Mouse (Mus musculus) splenic B cell, adult 2 months (primary cell): ENCODE data around the gene Jmjd1c.

Experiments used
- DNase-seq: peaks from one replicate; pipeline ENCODE4 v3.0.0-alpha.2; 2011; ENCODE audit warnings: low read depth, low spot score
- H3K27me3 ChIP-seq: 2 replicates; pipeline ENCODE4 v1.6.1; 2012; ENCODE audit warnings: mild to moderate bottlenecking, low read length, moderate library complexity, mixed read lengths; ENCODE audit not compliant: control insufficient read depth, poor library complexity, insufficient read depth, severe bottlenecking
- H3K36me3 ChIP-seq: 2 replicates; pipeline ENCODE4 v1.6.1; 2012; ENCODE audit warnings: mild to moderate bottlenecking, low read length, moderate library complexity, mixed read lengths; ENCODE audit not compliant: control insufficient read depth, poor library complexity, insufficient read depth, severe bottlenecking

The Jmjd1c gene

DNA sequence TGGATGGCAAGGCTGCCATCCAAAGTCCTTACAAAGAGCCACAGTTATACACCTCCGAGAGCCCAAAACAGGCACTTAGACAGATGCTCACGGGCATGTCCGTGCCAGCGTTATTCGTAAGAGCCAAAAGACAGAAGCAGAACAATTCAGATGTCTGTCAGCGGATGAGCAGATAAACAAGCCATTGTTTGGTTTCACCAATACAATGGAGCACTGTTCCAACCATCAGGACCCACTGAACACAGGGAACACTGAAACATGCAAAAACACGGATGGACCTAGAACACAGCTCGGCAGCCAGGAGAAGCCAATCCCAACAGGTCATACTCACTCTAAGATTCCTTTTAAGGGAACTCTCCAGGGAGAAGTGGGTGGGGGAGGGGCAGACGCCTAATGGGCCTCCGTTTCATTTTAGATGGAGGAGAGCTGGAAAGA is 34.5 kb upstream of the Jmjd1c start:
- H3K36me3 ChIP-seq, result no peaks in the 10 kb centered on the region
- H3K27me3 ChIP-seq, result no peaks in the 10 kb centered on the region; the same call in 1 of the 2 replicates
- DNase-seq, result no peak

DNA sequence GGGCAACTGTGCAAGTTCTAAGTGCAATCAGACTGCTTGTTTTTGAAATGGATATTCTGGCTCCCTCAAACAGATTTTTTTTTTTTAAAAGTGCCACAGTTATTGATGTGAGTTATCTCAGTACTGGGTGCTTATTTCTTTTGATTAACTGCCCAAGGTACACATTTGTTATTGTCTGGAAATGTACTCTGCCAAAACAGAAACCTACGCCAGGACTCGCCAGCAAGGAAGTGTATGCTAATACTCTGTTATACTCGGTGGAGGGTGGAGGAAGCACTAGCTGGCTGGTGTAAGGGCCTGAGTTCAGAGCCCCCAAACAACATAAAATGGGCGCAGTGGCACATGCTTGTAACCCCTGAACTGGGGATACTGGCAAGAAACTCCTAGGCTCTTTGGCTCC is 34.1 kb upstream of the Jmjd1c start:
- Histone ChIP-seq H3K27me3 (no peaks in the 10 kb centered on the region; the same call in 1 of the 2 replicates), H3K36me3 (no peaks in the 10 kb centered on the region)
- DNase-seq, result no peak

DNA sequence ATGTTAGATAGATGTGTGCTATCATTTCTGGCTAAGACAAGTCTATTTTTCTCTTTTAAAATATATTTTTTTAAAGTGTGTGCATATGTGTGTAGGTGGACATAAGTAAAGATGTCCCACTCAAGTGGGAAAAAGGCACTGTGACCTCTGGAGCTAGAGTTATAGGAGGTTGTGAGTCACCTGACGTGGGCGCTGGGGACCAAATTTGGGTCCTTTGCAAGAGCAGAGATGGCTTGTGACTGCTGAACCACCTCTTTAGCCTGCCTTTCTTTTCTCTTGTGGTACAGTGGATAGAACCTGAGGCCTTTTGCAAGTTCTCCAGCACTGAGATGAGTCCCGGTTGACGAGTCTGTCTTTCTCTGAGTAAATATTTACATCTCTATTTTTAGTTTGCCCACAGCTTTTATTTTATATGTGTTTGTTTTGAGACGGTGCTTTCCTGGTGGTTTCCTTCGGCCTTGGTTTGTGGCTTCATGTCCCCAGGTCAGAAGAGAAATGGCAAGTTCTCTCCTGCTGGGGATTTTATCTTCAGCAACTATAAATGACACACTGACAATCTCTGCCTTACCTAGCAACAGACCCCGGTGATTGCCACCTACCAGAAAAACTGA is 30.5 kb upstream of the Jmjd1c start:
- DNase-seq, result peak; percentile 63
- Histone ChIP-seq H3K36me3 (no peaks in the 10 kb centered on the region), H3K27me3 (no peaks in the 10 kb centered on the region; the same call in 1 of the 2 replicates)

DNA sequence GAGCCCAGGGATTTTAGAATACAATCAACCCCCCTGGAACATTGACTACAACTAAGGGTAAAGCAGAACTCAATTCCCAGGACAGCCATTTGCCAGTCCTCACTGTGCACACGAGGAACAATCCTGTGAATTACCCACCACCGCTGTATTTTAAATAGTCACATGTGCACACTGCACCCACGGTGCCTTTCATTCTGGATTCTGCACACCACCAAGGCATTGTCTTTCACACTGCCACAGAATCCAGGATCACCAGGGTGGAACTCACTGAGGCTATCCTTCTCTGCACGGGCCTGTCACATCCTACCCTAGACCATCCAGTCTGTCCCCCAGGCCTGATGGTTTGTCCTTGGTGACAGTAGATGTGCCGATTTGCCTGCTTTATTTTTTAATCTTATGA is 30.0 kb upstream of the Jmjd1c start:
- no peaks in the 10 kb centered on the region for H3K36me3 ChIP-seq
- no peaks in the 10 kb centered on the region; the same call in 1 of the 2 replicates for H3K27me3 ChIP-seq
- no peak for DNase-seq

DNA sequence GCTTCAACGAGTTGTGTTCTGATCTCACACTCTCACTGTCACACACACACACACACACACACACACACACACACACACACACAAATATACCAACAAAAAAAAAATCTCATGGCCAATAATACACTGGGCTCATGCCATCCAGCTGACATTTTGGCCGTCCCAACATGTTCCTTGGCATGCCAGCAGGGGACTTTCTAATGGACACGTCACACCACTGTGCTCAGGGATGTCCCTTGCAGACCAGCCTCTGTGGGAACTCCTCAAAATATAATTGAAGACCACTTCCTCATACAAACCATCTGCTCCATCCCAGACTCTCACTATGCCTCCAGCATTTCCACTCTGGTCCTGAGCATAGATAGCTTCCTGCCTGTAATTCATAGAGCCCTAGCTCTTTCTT is 29.5 kb upstream of the Jmjd1c start:
- Histone ChIP-seq H3K36me3 (no peaks in the 10 kb centered on the region), H3K27me3 (no peaks in the 10 kb centered on the region; the same call in 1 of the 2 replicates)
- peak; percentile 28 for DNase-seq

DNA sequence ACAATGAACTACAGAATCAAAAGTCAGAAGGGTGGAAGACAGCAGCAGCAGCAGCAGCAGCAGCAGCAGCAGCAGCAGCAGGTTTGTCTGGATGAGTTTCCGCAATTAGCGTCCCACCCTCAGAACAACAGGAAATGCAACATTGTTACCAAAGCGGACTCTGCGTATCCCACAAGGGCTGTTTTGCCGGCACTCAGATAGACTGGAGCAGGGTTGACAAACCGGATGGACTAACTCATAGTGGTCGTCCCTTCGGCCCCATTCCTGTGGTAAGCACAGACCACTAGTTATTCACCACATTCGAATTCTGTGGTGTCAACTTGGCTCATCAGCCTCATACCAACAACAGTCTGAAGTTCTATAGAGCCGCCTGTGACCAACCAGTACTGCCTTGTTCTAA is 26.9 kb upstream of the Jmjd1c start:
- DNase-seq, result peak; percentile 37
- Histone ChIP-seq H3K27me3 (no peaks in the 10 kb centered on the region), H3K36me3 (no peaks in the 10 kb centered on the region)

DNA sequence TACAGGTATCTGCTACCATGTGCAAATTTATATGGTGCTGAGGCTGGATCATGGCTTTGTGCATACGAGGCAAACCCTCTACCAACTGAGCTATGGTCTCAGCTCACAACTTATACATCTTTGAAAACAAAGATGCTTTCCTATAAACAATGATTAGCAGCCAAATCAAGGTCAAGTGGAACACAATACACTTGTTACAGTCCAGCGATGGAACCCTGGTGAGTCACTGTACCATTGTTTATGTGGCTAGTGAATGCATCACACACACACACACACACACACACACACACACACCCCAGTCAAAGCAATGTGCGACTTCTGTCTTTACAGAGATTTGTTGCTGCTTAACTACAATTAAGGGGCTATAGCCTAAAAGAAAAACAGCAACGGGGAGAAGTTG is 24.5 kb upstream of the Jmjd1c start:
- Histone ChIP-seq H3K27me3 (no peaks in the 10 kb centered on the region), H3K36me3 (no peaks in the 10 kb centered on the region)
- peak; percentile 19 for DNase-seq

DNA sequence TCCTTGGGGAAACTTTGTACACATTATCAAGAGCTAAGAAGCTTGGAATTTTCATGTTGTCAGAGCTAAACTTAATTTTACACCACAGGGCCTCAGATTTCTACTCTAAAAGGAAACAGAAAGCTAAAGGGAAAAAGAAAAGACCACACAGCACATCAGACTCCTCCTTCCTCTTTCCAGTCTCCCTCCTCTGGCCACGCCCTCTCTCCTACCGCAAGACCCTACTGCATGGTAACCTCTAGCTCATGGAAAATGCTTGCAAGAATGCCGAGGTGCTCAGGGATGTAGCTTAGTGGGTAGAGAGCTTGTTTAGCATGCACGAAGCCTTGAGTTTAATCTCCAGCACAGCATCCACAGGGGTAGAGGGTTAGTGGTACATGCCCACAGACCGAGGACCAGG is 24.0 kb upstream of the Jmjd1c start:
- H3K36me3 ChIP-seq, result no peaks in the 10 kb centered on the region
- peak; percentile 75 for DNase-seq
- H3K27me3 ChIP-seq, result no peaks in the 10 kb centered on the region

DNA sequence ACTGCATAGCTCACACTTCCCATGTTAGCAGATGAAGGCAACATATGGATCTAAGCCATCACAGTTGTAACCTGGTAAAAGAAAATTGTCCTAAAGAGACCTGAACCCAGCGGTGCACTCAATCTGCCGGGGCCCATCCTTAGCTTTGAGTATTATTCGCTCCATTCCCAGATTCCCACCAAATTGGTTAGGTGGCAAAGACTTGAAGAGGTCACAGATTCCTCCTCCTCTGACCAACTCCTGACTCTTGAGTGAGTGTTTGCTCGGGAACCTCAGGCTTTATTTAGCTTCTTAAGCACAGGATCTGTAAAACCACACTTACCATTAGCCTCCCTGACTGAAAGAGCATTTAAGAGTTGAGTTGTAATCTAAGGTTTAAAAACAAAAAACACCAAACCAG is 23.3 kb upstream of the Jmjd1c start:
- H3K36me3 ChIP-seq, result no peaks in the 10 kb centered on the region
- H3K27me3 ChIP-seq, result no peaks in the 10 kb centered on the region
- DNase-seq, result no peak

DNA sequence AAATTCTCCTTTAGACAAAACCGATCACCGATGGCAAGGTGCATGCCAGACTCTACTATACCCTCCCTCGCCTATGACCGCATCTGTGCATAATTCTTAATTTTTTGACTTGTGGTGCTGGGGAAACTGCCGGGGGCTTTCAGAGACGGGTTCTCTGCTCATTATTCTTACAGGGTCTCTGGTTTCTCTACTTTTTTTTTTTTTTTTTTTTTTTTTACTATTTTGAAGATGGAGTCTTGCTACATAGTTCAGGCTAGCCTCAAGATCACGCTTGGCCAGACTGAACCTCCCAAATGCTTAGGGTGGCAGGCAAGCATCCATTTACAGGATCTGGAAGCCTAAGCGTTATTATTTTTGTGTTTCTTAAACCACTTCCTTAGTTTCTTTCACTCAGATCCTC is 22.3 kb upstream of the Jmjd1c start:
- DNase-seq, result no peak
- Histone ChIP-seq H3K36me3 (no peaks in the 10 kb centered on the region), H3K27me3 (no peaks in the 10 kb centered on the region)

DNA sequence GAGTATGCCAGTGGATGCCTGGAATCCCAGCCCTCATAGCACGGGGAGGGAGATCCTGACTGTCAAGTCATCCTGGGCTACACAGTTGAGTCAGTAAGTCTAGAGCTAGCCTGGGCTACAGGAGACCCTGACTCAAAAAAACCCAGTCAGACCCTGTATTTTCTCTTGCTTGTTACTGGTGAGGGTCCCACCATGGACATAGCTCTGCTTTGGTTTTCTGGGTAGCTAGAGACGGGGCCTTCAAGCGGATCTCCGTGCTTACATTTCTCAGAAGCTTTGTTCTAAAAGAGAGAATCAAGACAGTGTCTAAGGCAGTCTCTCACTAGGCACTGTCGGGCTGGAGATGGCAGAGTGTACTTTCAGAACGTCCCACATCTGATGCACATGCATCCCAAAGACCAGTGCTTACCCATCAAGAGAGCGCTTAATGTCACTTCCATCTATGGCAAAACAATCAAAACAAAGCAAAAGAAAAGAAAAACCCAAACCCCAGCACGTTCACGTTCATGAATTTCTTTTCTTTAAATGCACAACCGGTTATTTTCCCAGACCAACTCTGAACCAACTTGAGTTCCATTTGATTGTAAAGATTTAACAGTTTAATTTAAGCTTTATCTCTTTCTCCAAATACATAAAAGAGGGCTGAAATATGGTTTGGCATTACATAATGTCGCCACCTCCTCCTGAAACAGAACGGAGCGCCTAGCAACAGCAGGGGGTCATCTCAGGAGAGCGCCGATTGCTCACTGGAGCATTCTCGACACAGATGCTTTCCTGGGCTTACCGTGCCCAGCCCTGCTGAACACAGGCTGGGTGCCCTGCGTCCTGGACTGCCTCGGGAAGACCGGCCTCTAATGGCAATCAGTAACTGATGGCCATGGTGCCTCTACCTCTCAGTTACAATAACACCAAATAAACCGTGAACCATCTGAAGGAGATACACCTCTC is 19.7 kb upstream of the Jmjd1c start:
- no peaks in the 10 kb centered on the region for H3K27me3 ChIP-seq
- DNase-seq, result no peak
- H3K36me3 ChIP-seq, result no peaks in the 10 kb centered on the region

DNA sequence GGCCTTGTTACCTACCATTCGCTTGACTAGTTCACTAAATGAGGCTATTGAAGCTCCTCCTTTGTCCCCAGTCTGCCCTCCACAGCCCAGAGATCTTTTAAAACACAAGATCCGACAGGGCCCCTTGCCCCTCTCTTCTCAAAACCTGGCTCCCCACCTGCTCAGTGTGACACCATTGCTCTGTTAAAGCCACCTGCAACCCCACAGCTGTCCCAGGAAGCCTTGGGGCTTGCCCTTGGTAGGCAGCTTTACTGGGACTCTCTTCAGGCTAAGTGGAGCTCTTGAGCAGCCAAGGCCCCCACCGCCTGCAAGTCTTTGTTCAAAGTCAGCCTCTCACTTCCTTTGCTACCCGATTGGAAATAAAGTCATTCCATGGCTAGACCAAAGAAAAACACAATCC is 16.9 kb upstream of the Jmjd1c start:
- no peak for DNase-seq
- Histone ChIP-seq H3K27me3 (no peaks in the 10 kb centered on the region), H3K36me3 (no peaks in the 10 kb centered on the region)

DNA sequence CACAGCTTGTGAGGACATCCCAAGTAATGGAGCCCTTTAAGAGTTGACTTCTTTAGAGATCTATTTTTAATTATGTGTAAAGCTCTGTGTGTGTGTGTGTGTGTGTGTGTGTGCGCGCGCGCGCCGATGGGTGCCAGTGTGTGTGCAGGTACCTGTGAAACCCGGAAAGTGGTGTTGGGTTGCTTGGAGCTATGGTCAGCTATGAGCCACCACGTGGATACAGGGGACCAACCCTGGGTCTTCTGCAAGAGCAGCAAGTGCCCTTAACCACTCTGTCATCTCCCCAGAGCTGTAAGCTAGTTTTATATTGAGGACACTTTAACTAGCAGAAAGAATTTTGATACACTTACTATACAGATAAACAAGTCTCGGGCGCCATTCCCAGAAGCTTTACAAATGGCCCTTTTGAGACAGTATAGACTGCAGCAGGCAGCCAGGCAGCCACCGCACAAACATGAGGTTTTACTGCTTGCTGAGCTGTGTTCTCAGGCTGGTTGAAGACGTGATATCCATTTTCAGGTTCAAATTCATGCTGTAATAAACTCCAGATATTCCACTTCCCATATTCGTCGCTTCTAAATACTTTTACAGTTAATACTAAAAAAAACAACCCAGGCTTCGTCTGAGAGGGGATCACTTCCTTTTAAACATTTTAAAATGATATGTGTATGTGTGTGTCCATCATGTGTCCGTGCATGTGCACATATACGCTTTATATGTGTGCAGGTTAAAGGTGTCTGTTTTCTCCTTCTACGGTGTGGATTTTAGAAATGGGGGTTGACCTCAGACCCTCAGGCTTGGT is 14.5 kb upstream of the Jmjd1c start:
- H3K36me3 ChIP-seq, result no peaks in the 10 kb centered on the region
- no peak for DNase-seq
- no peaks in the 10 kb centered on the region for H3K27me3 ChIP-seq

DNA sequence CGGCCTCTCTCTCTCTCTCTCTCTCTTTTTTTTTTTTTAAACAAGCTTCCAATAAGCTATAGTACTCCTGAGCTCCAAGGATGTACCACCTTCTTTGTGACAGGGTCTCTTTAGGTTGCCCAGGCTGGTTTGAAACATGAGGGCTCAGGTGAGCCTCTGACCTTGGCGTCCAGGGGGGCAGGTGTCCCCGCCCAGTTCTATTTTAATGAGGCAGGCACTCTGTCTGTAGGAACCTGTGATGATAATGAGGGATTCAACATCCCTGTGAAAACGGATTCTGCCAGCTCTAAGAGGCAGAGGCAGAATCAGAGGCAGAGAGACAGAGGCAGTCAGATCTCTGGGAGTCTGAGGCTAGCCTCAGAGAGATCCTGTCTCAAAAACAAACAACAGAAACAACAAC is 13.4 kb upstream of the Jmjd1c start:
- DNase-seq, result no peak
- Histone ChIP-seq H3K27me3 (no peaks in the 10 kb centered on the region), H3K36me3 (no peaks in the 10 kb centered on the region)
